Mouse (Mus musculus) kidney, postnatal 25 days (tissue): ENCODE measurements around the gene Sez6l2.

Experiments used
- DNase-seq, 2 experiments: peaks; one replicate each; pipeline ENCODE4 v3.0.0; 2021; ENCODE audit warnings: mixed read lengths in 2 of 2

Gene Sez6l2

DNA sequence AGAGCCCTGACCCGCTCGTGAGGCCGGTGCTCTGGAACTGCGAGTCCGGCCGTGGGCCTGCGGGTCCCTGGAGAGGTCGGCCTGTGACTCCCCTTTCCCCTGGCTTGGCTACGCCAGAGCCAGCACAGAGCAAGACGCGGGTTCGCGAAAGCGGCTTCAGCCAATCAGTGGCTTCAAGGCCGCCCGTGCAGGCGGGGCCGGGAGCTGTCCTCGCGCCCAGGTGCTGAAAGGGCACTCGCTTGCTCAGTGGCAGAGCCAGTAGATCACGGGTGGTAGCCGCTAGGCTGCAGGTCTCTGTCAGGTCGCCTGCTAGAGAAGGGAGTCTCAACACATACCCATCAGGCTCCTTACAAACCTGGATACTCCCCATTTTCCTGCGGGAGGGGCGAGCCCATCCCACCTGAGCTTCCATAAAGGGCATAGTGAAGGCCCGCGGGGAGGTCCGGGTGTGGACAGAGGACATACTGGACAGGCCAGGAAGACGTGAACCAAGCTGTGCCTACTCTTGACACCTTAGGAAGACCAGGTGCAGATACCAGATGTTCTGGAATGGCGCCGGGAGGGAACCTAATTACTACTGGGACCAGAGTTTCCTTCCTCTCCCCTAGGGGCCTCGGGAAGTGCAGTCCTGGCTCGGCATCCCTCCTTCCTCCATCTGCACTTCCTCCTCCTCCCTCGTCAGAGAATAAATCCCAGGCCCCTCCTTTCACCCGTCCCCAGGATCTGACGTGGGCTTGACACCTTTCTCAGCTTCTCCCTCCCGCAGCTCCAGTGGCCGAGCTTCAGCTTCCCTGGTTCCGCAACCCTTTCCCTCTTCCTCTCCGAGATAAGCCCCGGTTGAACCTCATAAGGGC lies at the start of gene Sez6l2:
Gene Sez6l2, plus strand, starts transcription at position 771 of the 854 bp plus-strand sequence.
- DNase-seq = peak; percentile 92 to 93

DNA sequence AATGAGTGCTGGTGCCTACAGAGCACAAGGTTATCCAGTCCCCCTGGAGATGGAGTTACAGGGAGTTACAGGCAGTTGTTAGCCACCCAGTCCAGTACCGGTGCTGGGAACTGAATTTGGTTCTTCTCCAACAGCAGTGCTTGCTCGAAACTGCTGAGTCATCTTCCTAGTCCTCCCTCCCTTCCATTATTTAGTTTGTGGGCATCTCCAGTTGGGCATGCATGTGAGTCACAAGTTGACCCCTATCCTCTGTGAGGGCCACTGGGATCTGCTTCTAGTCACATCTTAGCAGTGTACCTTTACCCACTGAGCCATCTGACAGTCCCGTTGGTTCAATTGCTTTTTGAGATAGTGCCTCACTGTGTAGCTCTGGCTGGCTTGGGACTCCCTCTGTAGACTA lies 44.8 kb upstream of the Sez6l2 start:
- no peak for DNase-seq

DNA sequence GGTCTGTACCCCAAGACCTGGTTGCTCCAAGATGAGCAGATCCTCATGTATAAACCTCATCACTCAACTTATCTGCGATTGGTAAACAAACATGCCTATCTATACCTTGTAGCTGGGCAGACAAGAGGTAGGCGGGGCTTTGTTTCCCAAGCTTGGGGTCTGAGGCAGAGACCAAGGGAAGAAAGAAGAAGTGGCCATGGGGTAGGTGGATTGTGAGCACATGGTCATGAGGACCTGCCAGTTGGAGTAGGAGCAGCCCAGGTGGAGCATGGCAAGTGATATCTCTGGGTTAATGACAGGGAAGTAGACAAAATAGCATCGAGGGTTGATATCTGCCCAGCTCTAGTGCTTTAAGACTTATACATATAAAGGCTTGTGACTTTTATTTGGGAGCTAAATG lies 35.5 kb upstream of the Sez6l2 start:
- DNase-seq = no peak

DNA sequence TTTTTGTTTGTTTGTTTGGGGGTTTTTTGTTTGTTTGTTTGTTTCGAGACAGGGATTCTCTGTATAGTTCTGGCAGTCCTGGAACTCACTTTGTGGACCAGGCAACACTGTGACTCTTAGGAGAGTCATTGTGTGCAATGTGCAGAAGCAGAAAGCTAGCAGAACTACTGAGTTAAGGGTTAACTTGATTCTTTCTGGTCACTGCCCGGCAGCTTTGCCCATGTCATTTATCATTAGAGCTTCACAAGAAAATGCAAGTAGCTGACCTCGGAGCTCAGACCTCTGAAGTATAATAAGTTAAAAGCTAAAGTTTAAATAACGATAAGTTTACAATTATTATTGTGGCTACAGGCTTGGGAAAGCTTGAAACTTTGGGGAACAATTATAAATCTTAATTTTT lies 32.0 kb upstream of the Sez6l2 start:
- DNase-seq = peak in 1 of 2 experiments; percentile 14

DNA sequence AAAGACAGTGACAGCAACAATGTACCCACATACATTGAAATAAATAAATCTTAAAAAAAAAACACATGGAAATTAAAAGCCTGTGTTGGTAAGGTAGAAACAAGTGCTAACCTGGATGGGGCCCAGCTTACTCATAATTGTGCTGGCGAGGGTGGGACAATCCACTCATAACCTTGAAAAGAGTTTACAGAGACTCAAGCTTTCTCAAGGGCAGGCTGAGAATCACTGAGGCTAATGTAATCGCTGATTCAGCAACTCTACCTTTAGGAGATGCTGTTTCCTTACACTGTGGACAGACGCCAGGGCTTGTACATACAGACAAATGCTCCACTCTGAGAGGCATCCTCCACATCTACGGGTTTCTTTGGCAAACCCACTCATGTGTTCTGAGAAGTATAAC lies 30.4 kb upstream of the Sez6l2 start:
- DNase-seq = no peak

DNA sequence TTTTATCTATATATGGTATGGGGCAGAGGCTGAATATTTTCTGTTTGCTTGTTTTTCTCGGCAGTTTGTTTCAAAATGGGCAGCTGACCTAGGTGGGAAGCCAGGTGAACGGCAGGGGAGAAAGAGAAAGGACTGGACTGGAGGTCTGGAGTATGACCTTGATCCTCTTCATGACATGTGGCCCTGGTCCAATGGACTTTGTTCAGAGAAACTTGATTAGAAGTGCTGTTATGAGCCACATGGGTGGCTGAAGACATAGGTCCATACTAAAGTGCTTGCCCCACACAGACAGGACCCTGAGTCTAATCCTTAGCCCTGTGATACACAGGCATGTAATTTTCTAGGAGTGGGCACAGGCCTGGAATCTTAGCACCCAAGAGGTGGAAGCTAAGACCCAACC lies 28.8 kb upstream of the Sez6l2 start:
- DNase-seq = peak; percentile 67 to 68

DNA sequence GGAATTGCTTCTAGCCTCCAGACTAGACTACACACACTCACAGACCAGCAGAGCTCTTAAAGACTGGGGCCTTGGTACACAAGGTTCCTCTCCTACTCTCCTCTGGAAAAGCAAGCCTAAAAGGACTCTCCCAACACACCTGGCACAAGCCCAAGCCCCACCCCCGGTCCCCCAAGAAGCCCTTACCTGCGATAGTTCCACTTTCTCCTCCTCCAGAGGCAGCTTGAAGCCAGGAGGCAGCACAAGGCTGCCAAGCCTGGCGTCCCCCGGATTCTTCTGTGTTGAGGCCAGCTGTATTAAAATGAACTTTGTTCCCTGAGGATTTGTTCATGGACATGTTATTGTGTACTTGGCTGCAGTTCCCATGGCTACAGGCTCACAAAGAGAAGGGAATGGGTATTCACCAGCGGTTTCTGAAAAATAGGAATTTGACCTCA lies 27.7 kb upstream of the Sez6l2 start, which contains the start of gene Tmem219:
Gene Tmem219, minus strand, starts transcription at position 294 of the 437 bp plus-strand sequence.
- peak; percentile 91 to 94 for DNase-seq

DNA sequence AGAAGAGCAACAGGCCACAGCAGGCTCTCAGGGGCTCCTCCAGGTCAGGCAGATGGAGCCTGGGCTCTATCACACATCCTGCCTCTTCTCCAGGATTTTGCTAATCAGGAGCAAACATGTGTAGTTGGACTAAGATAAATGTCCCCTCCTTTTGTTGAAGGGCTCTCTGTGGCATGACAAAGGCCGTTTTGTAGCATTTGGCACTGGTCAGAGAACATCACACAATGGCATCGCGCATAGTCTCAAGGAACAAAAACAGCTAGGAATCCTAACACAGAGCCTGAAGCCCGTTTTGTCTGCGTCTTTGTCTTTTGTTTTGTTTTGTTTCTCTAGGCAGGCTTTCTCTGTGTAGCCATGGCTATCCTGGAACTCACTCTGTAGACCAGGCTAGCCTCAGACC lies 26.4 kb upstream of the Sez6l2 start:
- no peak for DNase-seq

DNA sequence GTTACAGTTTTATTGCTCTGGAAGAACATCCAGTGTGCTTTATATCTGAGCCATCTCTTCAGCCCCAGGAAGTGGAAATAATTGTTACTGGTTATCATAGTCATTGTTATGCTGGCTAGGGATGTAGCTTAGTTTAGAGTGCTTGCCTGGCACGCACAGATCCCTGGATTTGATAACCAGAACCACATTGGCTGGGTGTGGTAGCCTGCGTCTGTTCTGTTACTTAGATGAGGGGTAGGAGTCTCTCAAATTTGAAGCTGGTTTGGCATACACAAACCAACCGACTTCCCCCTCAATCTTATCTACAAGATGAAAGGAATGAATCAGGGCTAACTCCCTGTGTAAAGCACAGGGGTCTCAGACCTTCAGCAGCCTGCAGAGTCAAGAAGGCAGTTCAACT lies 24.1 kb upstream of the Sez6l2 start:
- no peak for DNase-seq

DNA sequence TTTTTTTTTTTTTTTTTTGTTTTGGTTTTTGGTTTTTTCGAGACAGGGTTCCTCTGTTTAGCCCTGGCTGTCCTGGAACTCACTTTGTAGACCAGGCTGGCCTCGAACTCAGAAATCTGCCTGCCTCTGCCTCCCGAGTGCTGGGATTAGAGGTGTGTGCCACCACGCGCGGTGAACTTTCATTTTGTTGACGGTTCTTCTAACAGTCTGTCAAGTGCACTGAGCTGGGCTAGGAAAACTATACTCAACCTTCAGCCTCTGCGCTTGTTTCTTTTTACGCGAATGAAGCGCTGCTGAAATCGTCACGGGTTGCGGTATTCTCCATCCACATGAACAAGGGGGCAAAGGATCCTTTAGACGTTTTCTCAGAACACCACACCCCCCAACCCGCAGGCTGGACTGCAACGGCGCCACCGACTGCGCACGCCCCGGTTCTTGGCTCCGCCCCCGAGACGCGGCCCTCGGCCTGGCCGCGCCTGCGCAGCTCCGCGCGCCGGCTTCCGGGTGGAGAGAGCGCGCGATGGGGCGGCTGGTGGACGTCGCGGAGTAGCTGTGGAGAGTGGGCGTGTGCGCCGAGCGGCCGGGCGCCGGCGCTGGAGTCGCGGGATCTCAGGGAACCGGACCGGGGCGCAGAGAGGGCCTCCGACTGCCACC lies 21.9 kb upstream of the Sez6l2 start, which contains the start of gene Kctd13:
Gene Kctd13, plus strand, starts transcription at position 496 of the 654 bp plus-strand sequence.
- peak; percentile 93 to 96 for DNase-seq

DNA sequence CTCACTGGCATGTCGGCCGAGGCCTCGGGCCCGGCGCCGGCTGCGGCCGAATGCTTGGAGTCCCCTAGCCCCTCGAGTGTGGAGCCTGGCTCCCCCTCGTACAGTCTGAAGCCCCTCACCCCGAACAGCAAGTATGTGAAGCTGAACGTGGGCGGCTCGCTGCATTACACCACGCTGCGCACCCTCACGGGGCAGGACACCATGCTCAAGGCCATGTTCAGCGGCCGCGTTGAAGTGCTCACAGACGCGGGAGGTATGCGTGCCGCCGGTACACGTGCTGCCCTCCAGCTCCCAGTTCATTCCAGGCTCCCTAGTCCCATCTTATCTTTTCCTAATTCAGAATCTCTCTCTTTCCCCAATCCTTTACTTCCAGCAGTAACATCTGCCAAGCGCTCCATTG lies 21.3 kb upstream of the Sez6l2 start:
- DNase-seq = peak in 1 of 2 experiments; percentile 27

DNA sequence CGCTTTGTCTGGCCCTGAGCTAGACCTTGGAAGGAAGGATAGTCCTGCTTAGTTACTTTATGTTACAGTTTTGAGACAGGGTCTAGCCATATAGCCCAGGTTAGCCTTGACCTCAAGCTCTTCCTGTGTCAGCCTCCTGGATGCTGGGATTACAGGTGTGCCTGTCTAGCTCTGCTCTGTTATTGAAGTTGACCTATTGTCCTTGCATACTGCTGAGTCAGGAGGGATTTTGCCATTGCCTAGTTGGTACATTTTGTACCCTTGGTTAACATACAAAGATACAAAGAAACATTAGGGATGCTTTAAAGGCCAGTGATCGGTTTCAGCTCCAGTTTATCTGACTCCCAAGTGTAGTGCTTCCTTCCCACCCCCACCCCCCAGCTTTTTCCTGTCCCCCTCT lies 17.7 kb upstream of the Sez6l2 start:
- DNase-seq = no peak

DNA sequence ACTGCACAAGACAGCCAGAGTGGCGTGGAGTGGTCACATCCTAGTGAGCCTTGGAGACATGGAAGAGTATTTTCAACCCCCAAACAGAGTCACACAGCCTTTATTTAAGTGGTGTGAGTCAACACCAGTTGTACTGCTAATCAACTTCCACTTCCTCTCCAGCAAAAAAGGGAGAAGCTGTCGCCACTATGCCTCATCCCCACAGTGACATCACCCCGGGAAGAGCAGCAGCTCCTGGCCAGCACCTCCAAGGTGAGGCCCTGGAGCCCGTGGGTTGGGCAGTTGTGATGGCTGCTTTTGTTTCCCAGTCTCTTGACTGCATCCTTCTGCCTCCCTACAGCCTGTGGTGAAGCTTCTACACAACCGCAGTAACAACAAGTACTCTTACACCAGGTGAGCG lies 9.2 kb upstream of the Sez6l2 start:
- DNase-seq = no peak

DNA sequence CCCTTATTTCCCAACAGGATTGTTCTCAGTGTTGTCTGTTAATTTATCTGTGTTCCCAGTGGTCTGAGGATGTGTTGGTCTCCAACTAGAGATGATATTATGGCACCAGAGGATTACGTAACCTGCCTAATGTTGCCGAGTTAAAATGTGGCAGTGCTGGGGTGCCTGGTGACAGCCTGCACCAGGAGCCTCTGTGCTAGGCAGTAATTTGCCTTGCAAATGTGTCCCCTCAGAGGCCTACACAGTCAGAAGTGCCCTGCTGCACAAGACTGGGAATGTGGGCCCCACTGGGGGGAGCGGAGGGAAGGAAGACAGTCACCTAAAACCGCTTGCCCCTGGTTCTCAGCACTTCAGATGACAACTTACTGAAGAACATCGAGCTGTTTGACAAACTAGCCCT lies 8.6 kb upstream of the Sez6l2 start:
- DNase-seq = no peak

DNA sequence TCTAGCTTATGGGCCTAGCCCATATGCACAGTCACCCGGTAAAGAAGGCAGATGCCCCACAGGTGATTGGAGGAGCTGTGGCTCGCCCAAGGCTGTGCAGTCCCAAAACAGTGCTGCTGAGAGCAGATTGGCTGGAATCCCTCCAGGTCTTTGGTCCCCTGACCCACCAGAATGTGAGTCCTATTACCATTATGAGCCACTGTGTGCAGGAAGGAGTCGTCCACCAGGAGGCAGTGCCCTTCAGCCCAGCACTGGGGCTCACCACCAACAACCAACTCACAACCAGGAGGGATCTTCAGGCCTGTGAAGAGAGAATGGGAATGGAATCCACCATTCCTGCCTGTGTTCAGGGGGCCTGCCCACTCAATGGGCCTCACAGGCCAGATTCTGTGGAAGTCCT lies 3.8 kb upstream of the Sez6l2 start:
- peak in 1 of 2 experiments; percentile 33 for DNase-seq

DNA sequence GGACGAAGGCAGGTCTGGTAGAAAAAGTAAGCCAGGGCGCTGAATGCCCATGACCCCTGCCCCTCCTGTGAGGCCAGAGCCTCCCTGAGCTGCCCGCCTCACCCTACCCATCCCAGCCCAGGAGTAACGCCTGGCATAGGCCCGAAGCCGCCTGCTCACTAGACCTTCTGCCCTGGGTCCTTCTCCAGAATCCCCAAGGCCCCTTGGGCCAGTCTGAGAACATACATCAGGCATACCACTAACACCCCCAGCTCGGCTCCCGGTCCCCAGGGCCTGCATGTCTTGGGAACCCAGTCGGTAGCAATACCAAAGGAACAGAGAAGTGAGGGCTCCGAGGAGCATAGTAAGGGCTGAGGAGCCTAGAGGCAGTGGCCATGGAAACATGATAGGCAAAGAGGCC lies 1.7 kb upstream of the Sez6l2 start:
- no peak for DNase-seq

DNA sequence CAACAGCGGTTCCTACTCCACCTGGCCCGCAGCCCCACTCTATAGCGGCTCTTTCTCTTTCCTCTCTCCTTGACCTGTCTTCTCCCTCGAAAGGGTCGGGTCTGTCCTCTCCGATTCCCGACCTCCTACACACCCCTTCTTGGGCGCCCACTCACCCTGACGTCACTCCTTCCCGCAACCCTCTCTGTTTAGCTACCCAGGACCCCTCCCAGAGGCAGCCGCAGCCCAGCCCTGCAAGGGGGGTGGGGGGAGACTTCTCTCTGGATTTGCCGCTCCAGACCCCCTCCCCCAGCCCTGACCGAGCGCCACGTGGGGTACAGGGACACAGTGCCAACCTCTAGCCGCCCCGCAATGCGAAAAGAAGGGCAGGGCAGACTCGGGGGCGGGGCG lies 965 bp upstream of the Sez6l2 start, which contains the start of gene Asphd1:
Gene Asphd1, minus strand, starts transcription at position 180 of the 390 bp plus-strand sequence.
- no peak for DNase-seq

DNA sequence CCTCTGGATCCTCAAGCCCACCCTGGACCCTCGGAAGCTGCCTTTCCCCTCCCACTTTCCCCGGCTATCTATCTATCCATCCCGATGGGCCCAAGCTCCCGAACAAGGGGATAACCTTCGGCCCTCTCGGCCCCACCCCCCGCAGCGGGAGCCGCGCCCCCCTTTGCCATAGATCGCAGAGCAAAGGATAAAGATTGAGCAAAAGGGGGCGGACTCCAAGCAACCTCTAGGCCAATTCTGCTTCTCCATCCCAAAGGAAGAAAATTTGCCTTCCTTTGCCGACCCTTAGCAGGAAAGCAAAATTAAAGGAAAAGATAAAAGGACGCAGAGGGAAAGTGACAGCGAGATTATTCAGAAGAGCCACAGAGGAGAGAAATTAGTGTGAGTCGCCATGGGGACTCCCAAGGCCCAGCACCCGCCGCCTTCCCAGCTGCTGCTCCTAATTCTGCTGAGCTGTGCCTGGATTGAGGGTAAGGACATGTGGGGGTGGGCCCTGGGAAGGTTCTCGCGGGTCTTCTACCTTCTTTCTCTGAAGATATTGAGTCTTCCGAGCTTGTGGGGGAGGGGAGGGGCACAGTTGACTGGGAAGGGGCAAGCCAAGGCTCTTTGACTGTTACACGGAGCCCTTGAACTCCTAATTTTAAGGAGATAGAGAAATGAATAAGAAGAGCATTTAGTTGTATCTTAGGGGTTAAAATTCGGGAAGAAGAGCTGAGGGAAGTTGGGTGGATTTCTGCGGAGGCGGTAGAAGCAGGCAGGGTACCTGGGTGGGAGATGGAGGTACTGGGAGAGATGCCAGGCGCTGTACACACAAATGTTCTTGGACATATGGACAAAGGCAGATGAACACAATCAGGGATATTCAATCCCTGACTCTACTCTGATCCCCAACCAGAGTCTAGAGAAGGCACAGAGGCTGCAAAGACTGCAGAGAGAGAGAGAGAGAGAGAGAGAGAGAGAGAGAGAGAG lies 568 bp downstream of the Sez6l2 start:
- no peak for DNase-seq

DNA sequence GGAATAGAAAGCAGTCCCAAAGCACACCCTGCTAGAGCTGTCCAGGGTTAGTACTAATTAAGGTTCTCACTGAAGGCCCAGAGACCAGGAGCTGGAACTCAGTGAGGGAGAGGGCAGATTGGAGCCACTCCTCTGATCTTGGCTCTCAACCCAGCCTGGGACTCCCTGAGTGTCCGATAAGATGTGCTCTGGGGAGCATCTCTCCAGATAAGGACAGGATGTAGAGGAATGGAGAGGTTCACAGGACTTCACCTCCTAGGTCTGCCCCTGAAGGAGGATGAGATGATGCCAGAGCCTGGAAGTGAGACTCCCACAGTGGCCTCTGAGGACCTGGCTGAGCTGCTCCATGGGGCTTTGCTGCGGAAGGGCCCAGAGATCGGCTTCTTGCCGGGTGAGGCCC lies 1.4 kb downstream of the Sez6l2 start:
- DNase-seq = no peak

DNA sequence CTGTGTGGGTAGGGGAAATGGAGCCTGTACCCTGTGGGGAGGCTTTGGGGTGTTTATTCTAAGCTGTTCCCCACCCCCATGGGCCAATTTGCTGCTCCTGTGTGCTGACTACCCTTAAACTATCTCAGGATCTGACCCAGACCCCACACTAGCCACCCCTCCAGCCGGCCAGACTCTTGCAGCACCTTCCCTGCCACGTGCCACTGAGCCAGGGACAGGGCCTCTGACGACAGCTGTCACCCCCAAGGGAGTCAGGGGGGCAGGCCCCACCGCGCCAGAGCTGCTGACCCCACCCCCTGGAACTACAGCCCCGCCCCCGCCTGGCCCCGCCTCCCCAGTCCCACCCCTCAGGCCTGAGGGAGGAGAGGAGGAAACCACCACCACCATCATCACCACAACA lies 2.3 kb downstream of the Sez6l2 start:
- no peak for DNase-seq

DNA sequence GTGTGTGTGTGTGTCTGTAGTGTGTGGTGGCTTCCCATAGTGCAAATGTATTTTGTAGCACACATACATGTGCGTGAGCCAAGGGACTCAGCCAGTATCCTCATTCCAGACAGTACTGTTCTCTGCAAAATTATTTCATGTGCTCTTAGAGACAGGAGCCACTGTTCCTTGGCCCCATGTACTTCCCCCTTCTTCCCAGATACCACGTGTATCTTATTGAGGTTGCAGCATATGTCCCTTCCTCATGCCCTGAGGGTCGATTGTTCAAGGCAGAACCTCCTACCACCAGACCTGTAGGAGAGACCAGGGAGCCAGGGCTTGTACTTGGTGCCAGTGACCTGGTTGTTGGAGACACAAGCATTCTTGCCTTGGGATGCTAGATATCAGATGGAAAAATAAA lies 4.8 kb downstream of the Sez6l2 start:
- DNase-seq = no peak

DNA sequence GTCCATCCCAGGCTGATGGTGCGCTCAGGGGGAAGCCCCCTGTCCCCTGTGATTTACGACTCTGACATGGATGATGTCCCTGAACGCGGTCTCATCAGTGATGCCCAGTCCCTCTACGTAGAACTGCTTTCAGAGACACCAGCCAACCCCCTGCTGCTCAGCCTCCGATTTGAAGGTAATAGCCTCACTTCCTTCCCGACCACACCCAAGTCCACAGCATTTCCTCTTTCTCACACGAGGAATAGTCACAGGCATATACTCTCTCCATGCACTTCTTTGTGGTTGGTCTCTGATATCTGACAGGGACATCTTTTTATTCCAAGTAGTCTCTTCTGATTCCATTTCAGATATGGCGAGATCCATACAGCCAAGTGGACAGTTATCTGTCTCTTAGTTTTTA lies 9.4 kb downstream of the Sez6l2 start:
- DNase-seq = no peak

DNA sequence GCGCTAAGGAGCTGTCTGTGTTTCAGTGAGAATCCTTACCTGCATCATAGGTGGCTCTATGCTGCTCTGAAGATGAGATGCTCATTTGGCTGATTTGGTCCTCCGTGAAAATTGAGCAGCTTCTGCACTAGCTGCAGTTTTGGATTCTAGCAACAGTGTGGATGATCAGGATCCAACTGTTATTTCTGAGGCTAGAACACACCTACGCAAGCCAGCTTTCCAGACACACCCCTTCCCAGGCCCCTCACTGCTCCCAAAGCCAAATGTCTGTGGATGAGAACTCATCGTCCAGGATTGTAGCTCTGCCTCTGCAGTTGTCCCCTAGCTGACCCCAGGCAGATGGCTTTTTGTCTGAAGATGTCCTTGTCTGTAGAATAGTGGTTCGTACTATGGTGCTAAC lies 10.7 kb downstream of the Sez6l2 start:
- DNase-seq = no peak
